Mouse (Mus musculus): Measurements from ENCODE around the gene Cdk14. TPM values are rescaled to one million over a fixed set of nuclear protein-coding genes. Genes with fewer than 3 reads are reported as not detected.

Cdk14 gene
- total RNA-seq, 2 experiments from 2014 or later, result 209 to 215 TPM

DNA sequence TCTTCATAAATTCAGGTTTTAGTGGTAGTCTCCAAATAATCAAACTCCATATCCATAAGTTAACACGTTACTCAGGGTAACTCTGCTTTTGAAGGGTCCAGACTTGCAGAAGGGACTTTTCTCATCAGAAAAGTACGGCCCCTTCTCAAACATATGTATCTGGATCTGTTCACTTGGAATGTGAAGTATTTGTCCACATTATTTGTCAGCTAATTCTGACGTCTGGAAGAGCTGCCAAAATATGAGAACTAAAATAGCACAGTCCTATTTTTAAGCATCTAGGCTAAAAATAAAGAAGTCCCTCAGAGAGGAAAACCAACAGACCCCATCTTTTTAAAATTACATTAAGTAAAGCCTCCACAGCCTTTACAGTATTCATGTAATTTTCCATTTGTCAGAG is 310.5 kb downstream of the Cdk14 start:
- DNase-seq (ENCODE audit: low spot score in 2 of 2), result no peak

DNA sequence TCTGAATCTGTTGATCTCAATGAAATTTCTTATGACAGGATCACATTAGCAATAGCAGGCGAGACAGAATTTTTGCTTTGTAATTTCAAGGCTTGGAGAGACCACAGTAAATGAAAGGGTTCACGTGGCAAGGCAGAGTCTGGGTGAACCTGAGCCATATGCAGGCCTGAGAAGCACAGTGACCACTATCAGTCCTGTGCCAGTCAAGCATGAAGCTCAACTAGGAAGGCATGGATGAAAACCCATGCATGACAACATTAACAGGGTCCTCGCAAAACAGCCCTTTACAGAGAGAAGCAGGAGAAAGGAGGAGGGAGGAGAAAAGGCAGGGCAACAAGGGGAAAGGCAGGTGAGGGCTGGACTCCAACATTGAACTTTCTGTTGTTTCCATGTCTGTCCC is 311.1 kb downstream of the Cdk14 start:
- no peak for DNase-seq (ENCODE audit: low spot score in 2 of 2)

DNA sequence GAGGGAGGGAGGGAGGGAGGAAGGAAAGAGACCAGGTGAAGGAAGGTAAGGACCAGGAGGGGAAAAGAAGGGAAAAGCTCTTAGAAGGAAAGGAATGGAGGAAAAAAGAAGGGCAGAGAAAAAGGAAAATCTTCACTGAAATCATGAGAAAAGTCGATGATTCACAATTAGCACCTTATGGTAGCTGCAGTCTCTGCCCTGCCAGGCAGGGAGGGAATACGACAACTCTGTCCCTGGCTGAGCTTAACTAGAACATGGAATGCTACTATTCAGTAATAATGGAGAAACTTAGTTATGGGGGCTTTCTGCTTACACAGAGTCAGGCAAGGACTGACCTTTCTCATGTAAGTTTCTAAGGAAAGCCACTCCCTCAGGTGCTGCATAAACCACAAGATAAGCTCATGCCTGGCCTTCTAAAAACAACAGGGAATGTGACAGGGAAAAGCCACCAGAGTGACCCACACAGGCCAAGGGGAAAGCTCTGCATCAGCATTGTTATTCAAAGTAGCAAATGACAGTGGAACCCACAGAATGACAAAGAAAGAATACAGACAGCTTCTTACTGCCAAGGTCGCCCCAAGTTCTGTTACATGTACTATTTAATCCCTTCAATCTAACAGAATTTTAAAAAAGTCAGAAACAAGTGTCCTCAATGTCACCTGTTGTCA is 323.7 kb downstream of the Cdk14 start:
- DNase-seq (ENCODE audit: low spot score in 2 of 2), result no peak

DNA sequence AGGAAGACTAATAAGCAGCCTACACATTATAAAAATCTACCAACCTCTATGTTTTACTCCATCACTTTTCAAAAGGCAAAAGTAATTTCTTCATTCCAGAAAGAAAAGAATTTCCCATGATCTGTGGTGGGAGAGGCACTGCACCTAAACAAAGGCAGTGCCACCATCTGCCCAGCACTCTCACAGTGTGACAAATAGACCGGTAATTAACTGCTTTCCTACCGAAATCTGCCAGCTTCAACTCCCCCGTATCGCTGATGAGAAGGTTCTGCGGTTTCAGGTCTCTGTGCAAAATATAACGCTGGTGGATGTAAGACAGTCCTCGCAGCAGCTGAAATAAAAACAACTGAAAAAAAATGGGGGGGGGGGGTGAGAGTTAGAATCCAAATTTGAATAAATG is 327.4 kb downstream of the Cdk14 start:
- DNase-seq (ENCODE audit: low spot score in 2 of 2), result peak; percentile 25 to 43

DNA sequence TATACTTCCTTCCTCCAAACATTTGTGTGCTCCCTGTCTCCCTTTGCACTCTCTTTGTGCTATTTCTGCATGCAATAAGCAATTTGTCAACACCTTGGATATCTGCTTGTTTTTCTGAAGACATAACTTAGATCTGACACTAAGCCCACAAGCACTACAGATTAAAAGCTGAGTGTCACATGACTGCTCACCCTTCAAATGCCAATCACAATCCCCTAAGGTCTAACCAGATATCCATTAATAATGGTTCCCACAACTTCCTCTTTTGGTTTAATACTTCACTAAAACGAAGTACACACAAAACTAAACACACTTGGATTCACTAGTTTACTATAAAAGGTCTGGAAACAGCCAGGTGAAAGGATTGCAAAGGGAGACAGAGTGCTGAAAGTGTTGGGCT is 348.6 kb downstream of the Cdk14 start:
- DNase-seq (ENCODE audit: low spot score in 2 of 2), result no peak

DNA sequence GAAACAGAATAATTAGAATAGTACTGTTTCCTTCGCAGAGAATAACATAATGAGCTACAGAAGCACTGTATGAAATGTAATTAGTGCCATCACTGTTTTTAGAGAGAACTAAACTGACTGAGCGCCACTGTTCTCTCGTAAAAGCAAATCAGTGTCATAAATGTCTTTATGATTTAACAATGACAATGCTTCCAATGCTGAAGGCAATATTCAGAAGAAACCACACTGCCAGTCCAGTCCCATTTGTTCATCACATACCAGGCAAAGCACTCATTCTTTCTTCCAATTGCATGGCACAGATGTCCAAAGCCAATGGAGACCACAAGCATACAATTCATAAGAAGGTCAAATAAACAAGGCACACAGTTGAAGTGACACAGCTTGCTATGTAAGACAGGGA is 355.4 kb downstream of the Cdk14 start:
- no peak for DNase-seq (ENCODE audit: low spot score in 2 of 2)

DNA sequence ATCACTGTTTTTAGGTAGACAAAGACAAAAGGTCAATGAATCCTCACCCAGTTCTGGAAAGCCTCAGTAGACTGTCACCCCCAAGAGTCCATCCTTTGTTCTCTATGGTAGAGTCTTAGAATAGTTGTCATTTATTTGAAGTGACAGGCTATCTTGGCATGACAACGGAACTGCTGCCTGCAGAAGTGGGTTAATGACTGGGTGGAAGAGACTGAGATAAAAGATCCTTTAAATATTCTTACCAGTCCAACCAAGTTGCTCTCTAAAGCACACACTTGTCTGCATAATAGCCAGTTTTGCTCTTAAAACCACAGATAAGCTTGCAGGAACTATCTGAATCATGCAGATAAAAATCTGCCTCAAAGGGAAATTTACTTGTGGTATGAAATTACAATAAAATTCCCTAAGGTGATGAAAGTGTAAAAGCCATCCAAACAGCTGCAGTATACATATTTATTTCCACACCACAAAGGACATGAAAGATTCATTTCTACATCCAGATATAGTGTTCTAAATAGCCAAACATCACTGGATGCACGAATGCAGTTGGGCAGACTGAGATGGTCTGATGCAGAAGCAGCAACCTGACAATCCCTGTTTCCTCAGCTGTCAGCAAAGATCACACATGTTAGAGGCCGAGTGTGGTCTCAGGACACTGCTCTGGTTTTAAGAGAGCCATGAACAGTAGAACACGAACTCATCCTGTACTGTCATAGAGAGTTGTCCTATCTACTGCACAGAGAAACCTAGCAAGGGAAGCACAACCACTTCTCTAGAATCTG is 363.8 kb downstream of the Cdk14 start:
- DNase-seq (ENCODE audit: low spot score in 2 of 2), result no peak

DNA sequence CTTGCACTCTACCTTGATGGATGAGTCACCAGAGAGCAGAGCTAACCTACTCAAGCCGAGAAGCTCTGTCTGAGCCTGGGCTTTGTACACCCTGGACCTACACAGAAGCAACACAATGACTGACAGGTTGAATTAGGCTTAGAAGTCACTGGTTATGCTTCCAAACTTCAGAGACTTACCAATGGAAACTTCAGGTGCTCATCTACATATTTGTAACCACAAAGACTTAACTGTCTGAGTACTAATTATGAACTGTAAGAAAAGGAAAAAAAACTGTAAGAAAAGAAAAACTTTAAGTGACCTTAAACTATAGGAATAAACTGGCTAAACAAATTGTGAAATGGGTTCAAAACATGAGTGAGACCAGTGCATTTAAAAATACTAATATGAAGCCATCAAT is 364.6 kb downstream of the Cdk14 start:
- DNase-seq (ENCODE audit: low spot score in 2 of 2), result no peak

DNA sequence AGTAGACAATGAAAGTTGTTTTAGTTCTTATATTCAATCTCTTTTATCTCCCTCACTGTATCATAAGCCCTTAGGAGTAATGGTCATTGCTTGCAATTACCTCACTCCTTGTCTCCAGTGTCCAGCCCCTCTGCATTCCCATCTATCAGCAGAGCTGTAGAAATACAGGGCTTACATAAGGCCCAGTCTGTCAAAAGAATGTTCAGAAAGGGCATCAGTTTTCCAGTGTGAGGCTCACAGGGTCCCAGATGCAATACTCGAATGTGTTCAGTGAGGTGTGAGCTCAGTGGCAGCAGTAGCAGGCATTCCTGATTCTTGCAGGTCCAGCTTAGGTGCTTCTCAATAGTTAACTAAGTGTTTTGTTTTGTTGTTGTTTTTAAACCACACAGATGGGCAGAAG is 365.8 kb downstream of the Cdk14 start:
- DNase-seq (ENCODE audit: low spot score in 2 of 2), result no peak

DNA sequence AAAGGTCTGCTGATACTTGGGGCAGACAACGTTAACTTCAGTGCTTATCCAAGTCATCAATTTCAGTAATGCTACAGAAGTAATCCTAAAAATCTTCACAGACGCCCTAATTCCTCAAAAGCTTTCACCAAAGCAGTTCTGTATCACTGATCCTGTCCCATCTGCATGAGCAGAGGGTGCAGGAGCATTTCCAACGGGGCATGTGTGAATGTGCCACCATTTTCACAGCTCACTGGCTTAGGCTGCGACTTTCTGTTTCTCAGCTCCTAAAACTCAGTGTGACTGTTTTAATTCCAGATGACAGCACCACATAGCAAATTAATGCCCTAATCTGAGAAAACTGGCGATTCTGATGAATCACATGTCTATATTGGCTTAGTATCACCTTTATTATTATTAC is 375.8 kb downstream of the Cdk14 start:
- no peak for DNase-seq (ENCODE audit: low spot score in 2 of 2)

DNA sequence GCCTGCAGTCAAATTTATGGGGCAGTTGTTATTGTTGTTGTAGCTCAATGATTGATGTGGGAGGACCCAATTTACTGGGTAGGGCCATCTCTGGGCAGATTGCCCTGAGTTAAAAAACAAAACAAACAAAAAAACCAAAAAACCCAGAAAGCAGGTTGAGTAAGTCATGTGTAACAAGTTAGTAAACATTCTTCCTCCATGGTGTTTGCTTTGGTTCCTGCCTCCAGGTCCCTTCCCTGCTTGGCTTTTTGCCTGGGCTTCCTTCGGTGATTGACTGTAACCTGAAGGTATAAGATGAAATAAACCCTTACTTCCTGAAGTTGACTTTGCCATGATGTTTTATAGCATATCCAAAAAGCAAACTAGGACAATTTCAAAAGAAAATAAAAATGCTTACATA is 377.4 kb downstream of the Cdk14 start:
- no peak for DNase-seq (ENCODE audit: low spot score in 2 of 2)

DNA sequence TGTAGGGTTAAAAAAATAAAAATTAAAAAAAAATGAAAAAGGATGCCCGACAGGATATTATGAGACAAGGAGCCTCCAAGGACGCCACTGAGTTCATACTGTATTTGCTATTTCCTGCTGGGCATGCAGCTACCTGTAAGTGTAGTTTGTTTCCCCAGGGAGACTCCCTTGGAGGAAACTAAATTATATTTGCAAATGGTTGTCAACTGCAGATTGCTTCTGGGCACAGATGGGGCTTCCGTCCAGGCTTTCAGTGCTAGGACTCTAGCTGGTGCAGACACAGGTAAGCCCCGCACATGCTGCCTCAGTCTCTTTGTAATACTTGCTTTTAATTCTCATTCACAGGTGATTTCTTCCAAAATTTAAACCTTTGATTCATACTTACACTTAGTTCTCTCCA is 378.6 kb downstream of the Cdk14 start:
- no peak for DNase-seq (ENCODE audit: low spot score in 2 of 2)

DNA sequence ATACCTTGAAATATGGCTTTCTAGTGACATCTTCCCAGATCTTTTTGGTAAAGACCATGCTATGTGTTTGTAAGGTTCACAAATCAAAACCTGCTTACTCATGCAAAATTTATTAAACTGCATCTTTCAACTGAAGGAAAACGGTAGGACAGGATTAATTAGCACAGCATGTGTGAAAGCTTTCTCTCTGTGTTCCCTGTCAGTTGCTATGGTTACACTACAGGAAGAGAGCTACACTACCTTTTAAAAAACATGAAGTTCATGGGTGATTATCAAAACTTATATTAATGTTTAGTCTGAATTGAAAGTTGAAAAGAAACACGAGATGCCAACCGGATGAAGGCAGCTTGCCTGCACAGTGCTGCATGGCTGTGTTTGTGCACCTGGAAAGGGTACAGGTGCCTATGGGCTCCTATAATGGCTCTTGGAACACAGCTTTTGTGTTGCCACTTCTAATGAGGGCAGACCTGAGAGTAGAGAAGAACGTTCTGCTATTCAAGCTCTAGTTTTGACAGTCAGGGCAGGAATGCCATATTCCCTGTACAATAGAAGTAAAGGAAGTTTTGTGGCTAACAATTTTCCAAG is 380.3 kb downstream of the Cdk14 start:
- no peak for DNase-seq (ENCODE audit: low spot score in 2 of 2)

DNA sequence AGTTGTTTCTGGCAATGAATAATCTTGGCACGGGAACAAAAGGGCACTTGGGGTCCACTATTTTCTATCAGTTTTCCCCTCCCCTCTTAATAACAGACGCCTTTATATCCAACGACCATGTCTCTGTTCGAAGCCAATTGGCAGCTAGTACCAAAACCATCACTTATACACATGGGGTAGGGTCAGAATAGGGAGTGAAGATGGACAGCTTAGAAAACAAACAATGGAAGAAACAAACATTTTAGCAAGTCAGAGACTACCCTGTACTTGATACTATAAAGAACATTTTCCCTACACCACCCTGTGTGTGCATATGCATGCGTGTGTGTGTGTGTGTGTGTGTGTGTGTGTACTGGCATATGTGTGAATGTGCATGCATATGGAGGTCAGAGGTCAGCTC is 386.7 kb downstream of the Cdk14 start:
- DNase-seq (ENCODE audit: low spot score in 2 of 2), result no peak

DNA sequence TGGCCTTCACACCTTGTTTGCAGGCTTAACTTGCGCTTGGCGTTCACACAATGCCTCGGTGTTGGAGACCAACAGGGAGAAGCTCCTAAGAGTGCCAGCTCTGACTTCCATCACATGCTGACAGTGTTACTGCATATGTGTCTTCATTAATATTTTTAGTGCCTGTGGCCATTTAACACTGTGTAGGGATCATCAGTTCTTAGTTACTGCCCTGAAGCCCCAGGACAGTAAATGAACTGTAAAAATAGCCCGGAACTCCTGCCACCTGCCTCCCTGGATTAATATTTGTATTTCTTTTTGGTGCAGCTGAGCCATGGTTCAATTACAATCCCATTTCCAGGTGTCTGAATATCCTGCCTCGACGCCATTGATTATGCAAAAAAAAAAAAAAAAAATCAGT is 387.3 kb downstream of the Cdk14 start:
- no peak for DNase-seq (ENCODE audit: low spot score in 2 of 2)

DNA sequence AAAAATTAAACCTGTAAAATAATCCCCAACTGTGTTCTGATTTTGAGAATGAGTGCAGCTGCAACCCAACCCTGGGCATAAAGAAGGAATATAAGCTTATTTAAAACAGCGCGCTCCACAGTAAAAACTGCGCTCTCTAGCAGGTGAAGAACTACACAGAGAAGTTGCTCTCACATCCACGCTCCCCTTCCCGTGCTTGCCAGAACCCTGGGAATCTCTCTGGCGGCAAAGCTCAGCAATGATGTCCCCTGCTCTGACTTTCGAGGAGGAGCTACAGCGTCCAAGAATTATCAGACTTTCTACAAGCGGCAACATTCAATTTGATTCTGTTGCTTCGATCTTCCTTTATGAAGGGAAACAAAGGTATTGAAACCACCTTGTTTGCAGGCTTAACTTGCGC is 387.7 kb downstream of the Cdk14 start:
- DNase-seq (ENCODE audit: low spot score in 2 of 2), result no peak

DNA sequence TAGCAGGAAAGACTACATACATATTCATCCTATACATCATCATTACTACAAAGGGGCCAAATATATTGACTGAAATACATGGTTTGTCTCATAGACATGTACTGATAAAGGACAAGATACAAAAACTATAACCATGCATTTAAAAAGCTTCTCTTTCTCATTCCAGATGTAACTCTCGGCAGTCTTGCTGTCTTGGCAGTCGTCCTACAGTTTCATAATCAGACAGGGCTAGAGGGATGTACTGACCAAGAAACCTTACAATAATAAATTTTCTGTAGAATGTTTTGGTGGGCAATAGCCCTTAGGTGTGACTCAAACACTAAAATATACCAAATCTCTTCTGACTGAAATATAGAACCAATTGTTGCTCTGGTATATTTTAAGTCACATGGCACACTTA is 389.7 kb downstream of the Cdk14 start:
- no peak for DNase-seq (ENCODE audit: low spot score in 2 of 2)

DNA sequence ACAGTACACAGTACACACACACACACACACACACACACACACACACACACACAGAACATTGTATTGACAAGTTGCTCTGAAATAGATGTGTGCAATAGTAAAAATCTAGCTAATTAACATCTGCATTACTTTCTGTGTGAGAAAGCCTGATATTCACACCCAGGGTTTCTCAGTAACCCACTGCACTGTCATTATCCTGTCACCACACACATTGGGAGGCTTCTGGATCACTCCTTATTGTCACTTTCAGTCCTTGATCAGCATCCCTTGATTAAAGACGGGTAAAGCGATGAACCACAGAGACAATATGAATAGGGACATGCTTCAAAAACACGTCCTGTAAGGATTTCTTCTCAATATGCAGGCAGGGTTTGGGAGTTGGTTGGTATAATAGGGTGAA is 401.2 kb downstream of the Cdk14 start:
- no peak for DNase-seq (ENCODE audit: low spot score in 2 of 2)

DNA sequence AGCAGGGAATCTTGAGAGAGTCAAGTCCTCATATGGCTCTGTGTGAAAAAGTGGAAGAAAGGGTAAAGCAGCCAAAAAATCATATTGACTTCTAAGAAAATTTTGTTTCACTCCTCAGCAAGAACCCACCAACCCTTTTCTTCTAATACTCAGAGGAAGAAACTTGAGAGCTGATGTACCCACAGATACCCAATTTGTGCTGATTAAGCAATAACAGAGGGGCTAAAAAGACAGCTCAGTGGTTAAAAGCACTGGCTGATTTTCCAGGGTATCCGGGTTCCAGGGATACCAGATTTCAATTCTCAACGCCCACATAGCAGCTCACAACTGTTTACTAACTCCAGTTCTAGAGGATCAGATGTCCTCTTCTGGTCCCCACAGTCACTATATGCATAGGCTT is 401.9 kb downstream of the Cdk14 start:
- DNase-seq (ENCODE audit: low spot score in 2 of 2), result no peak

DNA sequence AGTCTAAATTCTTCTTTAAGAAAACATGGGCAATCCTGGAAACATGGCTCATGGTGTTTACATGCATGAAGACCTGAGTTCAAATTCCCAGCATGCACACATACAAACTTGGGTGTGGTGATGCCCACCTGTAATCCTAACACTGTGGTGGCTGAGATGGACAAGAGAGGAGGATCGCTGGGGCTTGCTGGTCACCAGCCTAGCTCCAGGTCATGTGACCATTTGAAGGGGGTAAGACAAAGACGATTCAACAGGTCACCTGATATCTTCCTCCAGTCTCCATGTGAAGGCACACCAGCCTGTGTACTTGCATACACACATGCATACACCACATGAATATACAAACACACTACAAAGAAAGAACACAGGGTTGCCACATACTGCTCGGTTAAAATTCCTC is 406.3 kb downstream of the Cdk14 start:
- no peak for DNase-seq (ENCODE audit: low spot score in 2 of 2)

DNA sequence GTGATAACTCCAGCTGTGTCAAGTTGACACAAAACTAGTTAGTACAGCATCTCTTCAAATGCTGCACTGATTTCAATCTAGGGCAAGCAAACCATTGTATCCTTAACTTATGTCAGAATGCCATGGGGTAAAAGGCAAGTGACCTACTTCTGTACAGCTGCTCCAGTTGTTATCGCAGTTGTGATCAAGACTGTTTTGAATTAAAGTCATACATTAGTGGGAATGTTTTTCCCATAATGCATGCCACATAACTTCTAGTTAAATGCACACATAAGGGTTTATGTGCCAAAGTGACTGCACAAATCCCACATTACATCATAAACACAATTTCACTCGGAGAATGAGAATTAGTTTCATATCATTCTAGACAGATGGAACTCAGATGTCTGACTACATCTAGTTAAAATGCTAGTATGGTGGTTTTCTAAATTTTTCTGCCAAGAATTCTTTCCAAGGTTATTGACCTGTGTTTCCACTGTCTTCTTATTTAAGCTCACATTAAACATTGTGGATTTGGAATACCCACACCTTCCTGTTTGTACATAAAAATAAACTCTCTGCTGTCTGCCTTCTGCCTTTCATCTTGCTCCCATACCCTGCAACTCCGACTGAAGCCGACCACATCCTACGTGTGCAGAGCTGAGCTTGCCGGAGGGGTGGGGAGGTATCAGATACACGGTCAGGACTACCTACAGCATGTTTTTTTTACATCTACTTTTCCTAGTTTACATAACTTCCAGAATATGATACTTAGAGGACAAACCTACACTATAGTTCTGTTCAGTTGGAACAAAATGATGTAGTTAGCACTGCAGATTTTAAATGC is 407.4 kb downstream of the Cdk14 start:
- no peak for DNase-seq (ENCODE audit: low spot score in 2 of 2)

Measured in left cerebral cortex, adult 18-20 months (tissue).